In genomic region chr16:12076700-12077099, GRCm38 (mm10) we compare ENCODE assay signal across 24 mouse cellular contexts.
DNase-seq lines count a peak whose midpoint lies in the region; ATAC-seq and TF ChIP-seq lines count a peak whose summit lies in the region.
"Had no signal": no experiment of that assay in that cellular context is flagged by ENCODE, and none has a peak within 500 bp of the region (broad histone marks: within the 10 kb centered on the region; RNA-seq: fewer than 3 reads in every experiment).

No protein-coding gene starts in this region.

- DNase-seq in retina, embryonic 14.5 days (ENCODE audit: low spot score): peak; percentile 15
- DNase-seq in retina, postnatal 1 day: no peak
- peak; percentile 70 for DNase-seq in forebrain, embryonic 14.5 days (ENCODE audit: low spot score)
- no peak for DNase-seq in midbrain, embryonic 11.5 days (ENCODE audit: low spot score, missing footprints)
- no peak for DNase-seq in midbrain, postnatal 0 days (ENCODE audit: low spot score)
- DNase-seq in frontal cortex, postnatal 36 days (ENCODE audit: low spot score in 2 of 2): no peak
- DNase-seq in heart, adult 9 months (ENCODE audit: low spot score in 2 of 2): no peak
- no peak for DNase-seq in right cerebral cortex, adult 2 months (ENCODE audit: low spot score in 2 of 2)
- DNase-seq: B cell, adult 2 months; cerebellum, adult 11-12 months; gastrocnemius, postnatal 25 days; heart, adult 18-20 months; heart, postnatal 36 days; kidney, adult 18-20 months; layer of hippocampus, adult 9-11 months had no signal

- no peak overlapping the region for H3K4me3 ChIP-seq in forebrain, embryonic 14.5 days (ENCODE audit: low read depth, low read length)
- no peak overlapping the region for H3K4me3 ChIP-seq in midbrain, embryonic 11.5 days (ENCODE audit: low read depth, low read length)
- no peak overlapping the region for H3K4me3 ChIP-seq in midbrain, postnatal 0 days (ENCODE audit: low read depth, low read length)
- H3K4me3 ChIP-seq: heart, embryonic 15.5 days; lung, embryonic 15.5 days; myocyte; neural tube, embryonic 13.5 days had no signal

- ATAC-seq in forebrain, embryonic 14.5 days: peak; percentile 68
- ATAC-seq in midbrain, embryonic 11.5 days (ENCODE audit: low FRiP score): peak; percentile 50
- ATAC-seq in midbrain, postnatal 0 days (ENCODE audit: low FRiP score): no peak
- ATAC-seq: inflammation-experienced regulatory T-cells, adult 6 months; Patski had no signal

- no peak overlapping the region for H3K4me2 ChIP-seq in forebrain, embryonic 14.5 days (ENCODE audit: low read length)
- no peak overlapping the region for H3K4me2 ChIP-seq in midbrain, embryonic 11.5 days
- H3K4me2 ChIP-seq in midbrain, postnatal 0 days (ENCODE audit: low read depth, low read length, poor library complexity, severe bottlenecking): no peak overlapping the region
- H3K4me2 ChIP-seq: heart, embryonic 15.5 days; lung, embryonic 15.5 days; neural tube, embryonic 13.5 days had no signal

- H3K9me3 ChIP-seq in forebrain, embryonic 14.5 days (replicated peaks; ENCODE audit: control insufficient read depth, low read length): no peaks in the 10 kb centered on the region
- H3K9me3 ChIP-seq in midbrain, embryonic 11.5 days (ENCODE audit: control insufficient read depth, low read length): no peaks in the 10 kb centered on the region
- H3K9me3 ChIP-seq in midbrain, postnatal 0 days (ENCODE audit: low read length): no peaks in the 10 kb centered on the region
- H3K9me3 ChIP-seq: G1E; heart, embryonic 15.5 days; lung, embryonic 15.5 days; neural tube, embryonic 13.5 days had no signal

- no peak overlapping the region for H3K9ac ChIP-seq in forebrain, embryonic 14.5 days (ENCODE audit: low read length)
- H3K9ac ChIP-seq in midbrain, embryonic 11.5 days (ENCODE audit: low read length): no peak overlapping the region
- H3K9ac ChIP-seq in midbrain, postnatal 0 days (replicated peaks; ENCODE audit: low read length, poor library complexity, severe bottlenecking): no peak overlapping the region
- H3K9ac ChIP-seq: heart, embryonic 15.5 days; liver, embryonic 14.5 days; lung, embryonic 15.5 days; neural tube, embryonic 13.5 days had no signal

- H3K36me3 ChIP-seq in forebrain, embryonic 14.5 days (ENCODE audit: control insufficient read depth, insufficient read depth, low read length): no peaks in the 10 kb centered on the region
- no peaks in the 10 kb centered on the region for H3K36me3 ChIP-seq in midbrain, embryonic 11.5 days (ENCODE audit: control insufficient read depth, insufficient read depth, low read length)
- no peaks in the 10 kb centered on the region for H3K36me3 ChIP-seq in midbrain, postnatal 0 days (ENCODE audit: insufficient read depth, low read length)
- H3K36me3 ChIP-seq: G1E; heart, embryonic 15.5 days; lung, embryonic 15.5 days; neural tube, embryonic 13.5 days had no signal

- H3K27me3 ChIP-seq in forebrain, embryonic 14.5 days (replicated peaks; ENCODE audit: control insufficient read depth, insufficient read depth, low read length): no peaks in the 10 kb centered on the region
- H3K27me3 ChIP-seq in midbrain, embryonic 11.5 days (ENCODE audit: control insufficient read depth, insufficient read depth, low read length): no peaks in the 10 kb centered on the region
- H3K27me3 ChIP-seq in midbrain, postnatal 0 days (ENCODE audit: insufficient read depth, low read length): no peaks in the 10 kb centered on the region
- H3K27me3 ChIP-seq: heart, embryonic 15.5 days; lung, embryonic 15.5 days; neural tube, embryonic 13.5 days; Patski had no signal

- TF ChIP-seq CTCF in midbrain, postnatal 0 days (IDR thresholded peaks at IDR 0.05): no peak

- H3K4me1 ChIP-seq in forebrain, embryonic 14.5 days (ENCODE audit: control insufficient read depth, insufficient read depth, low read length): peaks cover 8% of the 10 kb centered on the region
- H3K4me1 ChIP-seq in midbrain, embryonic 11.5 days (ENCODE audit: control insufficient read depth, insufficient read depth, low read length): peaks cover 3% of the 10 kb centered on the region; the same call in 1 of the 2 replicates
- no peaks in the 10 kb centered on the region for H3K4me1 ChIP-seq in midbrain, postnatal 0 days (ENCODE audit: insufficient read depth, low read length)
- H3K4me1 ChIP-seq: neural tube, embryonic 13.5 days had no signal

- peak overlapping the region; percentile 61 for H3K27ac ChIP-seq in forebrain, embryonic 14.5 days (ENCODE audit: low read depth, low read length)
- H3K27ac ChIP-seq in midbrain, embryonic 11.5 days (ENCODE audit: low read depth, low read length): no peak overlapping the region
- 0 out of 2 replicates have a peak overlapping the region, but pooled peaks have one; percentile 34 for H3K27ac ChIP-seq in midbrain, postnatal 0 days (ENCODE audit: low read depth, low read length)
- H3K27ac ChIP-seq: heart, embryonic 15.5 days; kidney, postnatal 0 days; liver, embryonic 14.5 days; lung, embryonic 15.5 days; neural tube, embryonic 13.5 days had no signal

- 6% methylated on average over 2 of the region's 2 CpGs for WGBS in forebrain, embryonic 14.5 days
- WGBS in midbrain, embryonic 11.5 days: 43% methylated on average over 2 of the region's 2 CpGs
- WGBS in midbrain, postnatal 0 days: 25% methylated on average over 2 of the region's 2 CpGs

Comparison
In these comparisons a context has a peak if more than half of its experiments do, and no peak if none do; other contexts are left out.
1. DNase-seq: peak in retina, embryonic 14.5 days (single experiment) and forebrain, embryonic 14.5 days (single experiment); none in retina, postnatal 1 day (single experiment), midbrain, embryonic 11.5 days (single experiment), midbrain, postnatal 0 days (single experiment), frontal cortex, postnatal 36 days (0 of 2), heart, adult 9 months (0 of 2) and right cerebral cortex, adult 2 months (0 of 2).